Mouse (Mus musculus): ENCODE measurements around the gene Olfr1442. TPM values are rescaled to one million over a fixed set of nuclear protein-coding genes. Genes with fewer than 3 reads are reported as not detected.
"Not testable (repeated sequence)": the region's sequence is repeated elsewhere in the genome, so short reads cannot be mapped to it uniquely, and the experiment has no call there.

Gene Olfr1442
- polyA plus RNA-seq, 1 experiment from 2014 or later = not detected

DNA sequence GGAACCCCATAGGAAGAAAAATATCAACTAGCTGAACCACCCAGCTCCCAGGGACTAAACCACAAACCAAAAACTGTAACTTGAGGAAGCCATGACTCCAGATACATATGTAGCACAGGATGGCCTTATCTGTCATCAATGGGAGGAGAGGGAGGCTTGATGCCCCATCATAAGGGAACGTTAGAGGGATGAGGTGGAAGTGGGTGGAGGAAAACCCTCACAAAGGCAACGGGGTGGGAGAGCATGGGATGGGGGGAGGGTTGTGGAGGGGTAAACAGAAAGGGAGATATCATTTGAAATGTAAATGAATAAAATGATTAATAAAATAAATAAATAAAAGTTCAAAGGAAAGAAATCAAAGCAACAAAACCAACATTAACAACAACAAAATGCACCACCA, 50.2 kb downstream of the Olfr1442 start:
- Histone ChIP-seq H3K27ac (ENCODE audit: low read depth, low read length) (no peak overlapping the region), H3K4me1 (replicated peaks; ENCODE audit: control insufficient read depth, insufficient read depth, low read length) (no peaks in the 10 kb centered on the region), H3K36me3 (ENCODE audit: control insufficient read depth, insufficient read depth, low read length) (no peaks in the 10 kb centered on the region), H3K4me3 (ENCODE audit: low read depth, low read length) (no peak overlapping the region), H3K27me3 (replicated peaks; ENCODE audit: control insufficient read depth, insufficient read depth, low read length) (no peaks in the 10 kb centered on the region), H3K9me3 (ENCODE audit: control insufficient read depth, low read length) (no peaks in the 10 kb centered on the region), H3K9ac (ENCODE audit: low read depth, low read length) (no peak overlapping the region), H3K4me2 (no peak overlapping the region)
- 51% methylated on average over 2 of the region's 2 CpGs for WGBS
- no peak for DNase-seq (ENCODE audit: low spot score)
- no peak for ATAC-seq (replicated peaks; ENCODE audit: low FRiP score)

DNA sequence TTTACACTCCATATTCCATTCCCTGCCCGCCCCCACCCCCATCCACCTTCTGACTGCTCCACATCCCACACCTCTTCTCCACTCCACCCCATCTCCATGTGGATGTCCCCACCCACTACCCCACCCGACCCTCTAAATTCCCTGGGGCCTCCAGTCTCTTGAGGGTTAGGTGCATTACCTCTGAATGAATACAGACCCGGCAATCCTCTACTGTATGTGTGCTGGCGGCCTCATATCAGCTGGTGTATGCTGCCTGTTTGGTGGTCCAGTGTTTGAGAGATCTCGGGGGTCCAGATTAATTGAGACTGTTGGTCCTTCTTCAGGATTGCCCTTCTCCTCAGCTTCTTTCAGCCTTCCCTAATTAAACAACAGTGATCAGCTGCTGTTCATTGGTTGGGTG, 50.7 kb downstream of the Olfr1442 start:
- not testable (repeated sequence) for DNase-seq (ENCODE audit: low spot score); H3K4me2 ChIP-seq; H3K4me3 ChIP-seq (ENCODE audit: low read depth, low read length); H3K9ac ChIP-seq (ENCODE audit: low read depth, low read length); H3K9me3 ChIP-seq (ENCODE audit: control insufficient read depth, low read length); H3K27me3 ChIP-seq (replicated peaks; ENCODE audit: control insufficient read depth, insufficient read depth, low read length); H3K27ac ChIP-seq (ENCODE audit: low read depth, low read length); H3K4me1 ChIP-seq (replicated peaks; ENCODE audit: control insufficient read depth, insufficient read depth, low read length); H3K36me3 ChIP-seq (ENCODE audit: control insufficient read depth, insufficient read depth, low read length); ATAC-seq (replicated peaks; ENCODE audit: low FRiP score)
- WGBS = 83% methylated on average over 5 of the region's 5 CpGs

DNA sequence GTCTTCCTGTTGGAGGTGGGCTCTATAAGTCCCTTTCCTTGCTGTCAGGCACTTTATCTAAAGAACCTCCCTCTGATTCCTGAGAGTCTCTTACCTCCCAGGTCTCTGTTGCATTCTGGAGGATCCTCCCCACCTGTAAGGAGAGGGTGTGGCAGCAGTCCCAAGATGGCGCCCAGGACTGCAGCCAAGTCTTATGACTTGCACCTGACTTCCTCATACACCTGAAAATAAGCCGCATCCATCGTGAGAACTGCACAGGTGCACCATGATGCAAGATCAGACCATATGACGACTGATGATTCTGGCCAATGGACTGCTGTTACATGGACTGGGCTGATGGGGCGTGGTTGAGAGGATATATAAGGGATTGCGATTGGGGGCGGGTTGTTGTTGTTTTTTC, 51.4 kb downstream of the Olfr1442 start:
- H3K9ac ChIP-seq (ENCODE audit: low read depth, low read length); H3K4me2 ChIP-seq; H3K36me3 ChIP-seq (ENCODE audit: control insufficient read depth, insufficient read depth, low read length); H3K4me3 ChIP-seq (ENCODE audit: low read depth, low read length); H3K4me1 ChIP-seq (replicated peaks; ENCODE audit: control insufficient read depth, insufficient read depth, low read length); DNase-seq (ENCODE audit: low spot score); H3K27me3 ChIP-seq (replicated peaks; ENCODE audit: control insufficient read depth, insufficient read depth, low read length); H3K27ac ChIP-seq (ENCODE audit: low read depth, low read length); ATAC-seq (replicated peaks; ENCODE audit: low FRiP score); H3K9me3 ChIP-seq (ENCODE audit: control insufficient read depth, low read length): not testable (repeated sequence)
- WGBS = 86% methylated on average over 7 of the region's 7 CpGs

DNA sequence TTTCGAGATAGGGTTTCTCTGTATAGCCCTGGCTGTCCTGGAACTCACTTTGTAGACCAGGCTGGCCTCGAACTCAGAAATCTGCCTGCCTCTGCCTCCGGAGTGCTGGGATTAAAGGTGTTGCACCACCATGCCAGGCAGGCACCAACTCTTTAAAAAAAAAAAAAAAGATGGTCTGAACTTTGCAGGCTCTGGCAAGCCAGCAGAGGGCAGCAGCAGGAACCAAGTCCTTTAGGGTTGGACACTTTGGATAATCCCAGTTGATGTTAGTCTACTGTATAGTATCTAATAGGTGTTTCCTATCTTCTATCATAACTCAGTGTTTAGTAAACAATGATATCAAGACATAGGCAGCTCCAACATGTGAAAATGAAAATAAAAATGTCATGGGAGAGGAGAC, 52.1 kb downstream of the Olfr1442 start:
- DNase-seq (ENCODE audit: low spot score) = no peak
- 58% methylated on average over 2 of the region's 3 CpGs for WGBS

DNA sequence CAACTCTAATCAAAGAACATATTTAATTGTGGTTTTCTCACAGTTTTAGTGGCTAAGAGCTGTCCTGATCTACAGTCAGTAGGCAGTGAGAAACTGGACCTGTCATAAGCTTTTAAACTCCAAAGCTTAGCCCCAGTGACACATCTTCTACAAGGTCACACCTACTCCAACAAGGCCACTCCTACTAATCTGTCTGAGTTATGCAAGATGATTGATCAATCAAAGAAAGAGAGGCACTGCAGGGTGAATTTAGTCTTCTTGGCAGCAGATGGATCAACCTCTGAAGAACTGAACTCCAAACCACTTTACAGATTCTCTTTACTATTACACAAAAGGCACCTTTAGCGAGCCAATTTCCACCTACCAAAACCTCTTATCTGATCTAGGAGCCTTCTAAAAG, 55.6 kb downstream of the Olfr1442 start:
- Histone ChIP-seq H3K4me3 (ENCODE audit: low read depth, low read length) (no peak overlapping the region), H3K4me1 (replicated peaks; ENCODE audit: control insufficient read depth, insufficient read depth, low read length) (no peaks in the 10 kb centered on the region), H3K27ac (ENCODE audit: low read depth, low read length) (no peak overlapping the region), H3K9me3 (ENCODE audit: control insufficient read depth, low read length) (no peaks in the 10 kb centered on the region), H3K27me3 (replicated peaks; ENCODE audit: control insufficient read depth, insufficient read depth, low read length) (no peaks in the 10 kb centered on the region), H3K4me2 (no peak overlapping the region), H3K36me3 (ENCODE audit: control insufficient read depth, insufficient read depth, low read length) (no peaks in the 10 kb centered on the region), H3K9ac (ENCODE audit: low read depth, low read length) (no peak overlapping the region)
- no peak for DNase-seq (ENCODE audit: low spot score)
- 63% methylated on average over 1 of the region's 1 CpGs for WGBS
- no peak for ATAC-seq (replicated peaks; ENCODE audit: low FRiP score)

More for the DNA sequence above, 52.1 kb downstream of the Olfr1442 start:
- no peak for ATAC-seq (replicated peaks; ENCODE audit: low FRiP score)
- Histone ChIP-seq H3K9ac (ENCODE audit: low read depth, low read length) (no peak overlapping the region), H3K4me2 (no peak overlapping the region), H3K27me3 (replicated peaks; ENCODE audit: control insufficient read depth, insufficient read depth, low read length) (no peaks in the 10 kb centered on the region), H3K9me3 (ENCODE audit: control insufficient read depth, low read length) (no peaks in the 10 kb centered on the region), H3K4me3 (ENCODE audit: low read depth, low read length) (no peak overlapping the region), H3K36me3 (ENCODE audit: control insufficient read depth, insufficient read depth, low read length) (no peaks in the 10 kb centered on the region), H3K27ac (ENCODE audit: low read depth, low read length) (no peak overlapping the region), H3K4me1 (replicated peaks; ENCODE audit: control insufficient read depth, insufficient read depth, low read length) (no peaks in the 10 kb centered on the region)

Other genes starting within 250 kb of the Olfr1442 start
- gene Pfpl, start 242.5 kb upstream of the Olfr1442 start, polyA plus RNA-seq (2014; fragmentation: Nextera tagmentation; extraction: Ambion mirVana) = not detected in 2 replicates
- 0.81 and 1.2 TPM in 2 replicates for gene Mpeg1, start 209.7 kb upstream of the Olfr1442 start, polyA plus RNA-seq (2014; fragmentation: Nextera tagmentation; extraction: Ambion mirVana)
- gene Dtx4, start 169.0 kb upstream of the Olfr1442 start, polyA plus RNA-seq (2014; fragmentation: Nextera tagmentation; extraction: Ambion mirVana) = 3.8 and 4.9 TPM in 2 replicates
- gene Fam111a, start 124.7 kb upstream of the Olfr1442 start, polyA plus RNA-seq (2014; fragmentation: Nextera tagmentation; extraction: Ambion mirVana) = 44.8 and 47.7 TPM in 2 replicates
- 0.23 and 0.78 TPM in 2 replicates for gene Gm4952, start 70.5 kb upstream of the Olfr1442 start, polyA plus RNA-seq (2014; fragmentation: Nextera tagmentation; extraction: Ambion mirVana)
- not detected in 2 replicates for gene Glyat, start 37.1 kb upstream of the Olfr1442 start, polyA plus RNA-seq (2014; fragmentation: Nextera tagmentation; extraction: Ambion mirVana)
- gene Olfr1443, start 7.7 kb downstream of the Olfr1442 start, polyA plus RNA-seq (2014; fragmentation: Nextera tagmentation; extraction: Ambion mirVana) = not detected in 2 replicates
- 0.19 and 0.25 TPM in 2 replicates for gene Keg1, start 25.3 kb downstream of the Olfr1442 start, polyA plus RNA-seq (2014; fragmentation: Nextera tagmentation; extraction: Ambion mirVana)
- gene Cntf, start 95.2 kb downstream of the Olfr1442 start, polyA plus RNA-seq (2014; fragmentation: Nextera tagmentation; extraction: Ambion mirVana) = 0.27 and 0.78 TPM in 2 replicates
- 7.0 and 7.4 TPM in 2 replicates for gene Zfp91, start 125.7 kb downstream of the Olfr1442 start, polyA plus RNA-seq (2014; fragmentation: Nextera tagmentation; extraction: Ambion mirVana)
- gene Lpxn, start 125.8 kb downstream of the Olfr1442 start, polyA plus RNA-seq (2014; fragmentation: Nextera tagmentation; extraction: Ambion mirVana) = 1.5 and 2.1 TPM in 2 replicates
- not detected in 2 replicates for gene Gm5244, start 176.2 kb downstream of the Olfr1442 start, polyA plus RNA-seq (2014; fragmentation: Nextera tagmentation; extraction: Ambion mirVana)
- gene Olfr1444, start 186.8 kb downstream of the Olfr1442 start, polyA plus RNA-seq (2014; fragmentation: Nextera tagmentation; extraction: Ambion mirVana) = not detected in 2 replicates
- gene Olfr1445, start 213.4 kb downstream of the Olfr1442 start, polyA plus RNA-seq (2014; fragmentation: Nextera tagmentation; extraction: Ambion mirVana) = not detected in 2 replicates
- not detected in 2 replicates for gene Olfr1446, start 223.1 kb downstream of the Olfr1442 start, polyA plus RNA-seq (2014; fragmentation: Nextera tagmentation; extraction: Ambion mirVana)
- gene Olfr1447, start 233.3 kb downstream of the Olfr1442 start, polyA plus RNA-seq (2014; fragmentation: Nextera tagmentation; extraction: Ambion mirVana) = not detected in 2 replicates

All from liver, embryonic 11.5 days (tissue).